Mouse (Mus musculus) hindbrain, embryonic 13.5 days (tissue): ENCODE measurements at regions not wholly inside any gene's neighbourhood (a gene's known extent, or its start where the extent isn't known, plus 50 kb on each side); places are given as distances from the start of the nearest gene placed in this dataset.
A peak's percentile ranks its signal among the peaks of the same experiment; 100 is the strongest.

Experiments
- ATAC-seq: fragments of 200-750 bp; cut with Nextera tagmentation; 2 replicates; pipeline ENCODE4 v1.8.0; 2017; ENCODE audit warnings: moderate TSS enrichment; ENCODE audit not compliant: low FRiP score
- H3K27ac ChIP-seq: fragments of 300-500 bp; sonication (generic); 2 replicates; pipeline ENCODE4 v1.5.1; 2015; ENCODE audit warnings: inconsistent platforms, mild to moderate bottlenecking, moderate library complexity
- H3K27me3 ChIP-seq: fragments of 300-500 bp; sonication (generic); 2 replicates; pipeline ENCODE4 v1.6.1; 2015; ENCODE audit warnings: mild to moderate bottlenecking, inconsistent platforms
- H3K36me3 ChIP-seq: fragments of 300-500 bp; sonication (generic); 2 replicates; pipeline ENCODE4 v1.6.1; 2015; ENCODE audit warnings: mild to moderate bottlenecking, inconsistent platforms
- H3K4me1 ChIP-seq: fragments of 300-500 bp; sonication (generic); replicated peaks from 2 replicates; pipeline ENCODE4 v1.6.1; 2015; ENCODE audit warnings: inconsistent platforms
- H3K4me2 ChIP-seq: fragments of 300-500 bp; sonication (generic); 2 replicates; pipeline ENCODE4 v1.6.1; 2015; ENCODE audit warnings: inconsistent platforms, mild to moderate bottlenecking, moderate library complexity
- H3K4me3 ChIP-seq: fragments of 300-500 bp; sonication (generic); 2 replicates; pipeline ENCODE4 v1.5.1; 2015; ENCODE audit warnings: mild to moderate bottlenecking, inconsistent platforms
- H3K9ac ChIP-seq: fragments of 300-500 bp; sonication (generic); 2 replicates; pipeline ENCODE4 v1.6.1; 2015; ENCODE audit warnings: mild to moderate bottlenecking, inconsistent platforms
- H3K9me3 ChIP-seq: fragments of 300-500 bp; sonication (generic); 2 replicates; pipeline ENCODE4 v1.6.1; 2016; ENCODE audit warnings: inconsistent platforms
- WGBS: fragments of 180-500 bp; shearing (Covaris S2); methylation state at CpG from one replicate; pipeline ENCODE4 v1.1.7; 2015; 5-methylcytosine and 5-hydroxymethylcytosine counted together

DNA sequence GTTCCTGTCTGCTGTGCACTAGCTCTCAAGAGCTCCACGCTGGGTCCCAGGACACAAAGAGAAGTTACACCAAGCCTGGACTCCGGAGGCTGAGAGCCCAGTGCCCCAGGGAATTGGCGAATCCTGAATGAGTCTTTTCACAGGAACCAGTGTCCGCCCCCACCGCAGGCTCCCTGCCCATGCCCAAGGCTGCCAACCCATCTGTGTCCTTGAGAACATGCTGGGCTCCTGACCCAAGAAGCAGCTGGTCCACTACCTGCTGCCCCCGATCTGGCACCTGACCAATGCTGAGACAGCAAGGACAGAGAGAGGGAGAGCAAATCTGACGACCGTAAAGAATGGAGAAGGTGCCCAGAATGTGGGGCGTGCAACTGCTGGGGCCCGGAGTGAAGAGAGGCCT lies 85.2 kb upstream of the Cplx2 start:
- no peaks in the 10 kb centered on the region for H3K36me3 ChIP-seq
- no peaks in the 10 kb centered on the region for H3K9me3 ChIP-seq
- H3K27me3 ChIP-seq: 0 out of 2 replicates have a peak, but pooled peaks cover 3% of the 10 kb centered on the region
- no peak overlapping the region for H3K4me2 ChIP-seq
- H3K27ac ChIP-seq: no peak overlapping the region
- no peak overlapping the region for H3K4me3 ChIP-seq
- ATAC-seq: no peak
- no peak overlapping the region for H3K9ac ChIP-seq
- H3K4me1 ChIP-seq: peaks cover 25% of the 10 kb centered on the region
- WGBS: 80% methylated on average over 10 of the region's 10 CpGs

GRCm38 (mm10) chr13:54286616-54287015 lies 84.5 kb upstream of the Cplx2 start:
- WGBS: 94% methylated on average over 11 of the region's 11 CpGs
- no peak for ATAC-seq

GRCm38 (mm10) chr13:54290066-54290465 lies 81.1 kb upstream of the Cplx2 start:
- Histone ChIP-seq H3K4me3 (no peak overlapping the region), H3K27me3 (no peaks in the 10 kb centered on the region), H3K36me3 (no peaks in the 10 kb centered on the region), H3K27ac (no peak overlapping the region), H3K9me3 (no peaks in the 10 kb centered on the region), H3K9ac (no peak overlapping the region), H3K4me1 (no peaks in the 10 kb centered on the region), H3K4me2 (no peak overlapping the region)
- no peak for ATAC-seq
- 87% methylated on average over 9 of the region's 9 CpGs for WGBS

More at GRCm38 (mm10) chr13:54286616-54287015, 84.5 kb upstream of the Cplx2 start:
- Histone ChIP-seq H3K27me3 (no peaks in the 10 kb centered on the region), H3K9me3 (no peaks in the 10 kb centered on the region), H3K9ac (no peak overlapping the region), H3K36me3 (no peaks in the 10 kb centered on the region), H3K27ac (no peak overlapping the region), H3K4me1 (peaks cover 21% of the 10 kb centered on the region), H3K4me2 (no peak overlapping the region), H3K4me3 (no peak overlapping the region)

DNA sequence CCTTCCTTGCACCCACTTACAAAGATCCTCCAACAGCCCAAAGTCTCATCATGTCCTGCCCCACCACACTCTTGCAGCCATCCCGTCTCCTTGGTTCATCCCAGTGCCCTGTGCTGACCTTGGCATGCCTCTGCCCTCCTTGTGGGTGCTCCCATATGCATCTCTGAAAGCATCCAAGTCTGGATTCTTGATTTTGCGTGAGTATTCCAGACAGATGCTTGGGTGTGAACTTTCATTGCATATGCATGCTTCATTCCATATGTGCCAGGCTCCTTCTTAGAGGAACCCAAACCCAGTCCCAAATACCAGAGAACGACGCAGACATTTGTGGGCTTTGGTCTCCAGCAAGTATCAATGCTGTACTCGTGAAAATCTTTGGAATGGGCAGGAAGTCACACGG lies 78.8 kb upstream of the Cplx2 start:
- H3K9me3 ChIP-seq: no peaks in the 10 kb centered on the region
- no peaks in the 10 kb centered on the region for H3K27me3 ChIP-seq
- no peaks in the 10 kb centered on the region for H3K4me1 ChIP-seq
- H3K4me2 ChIP-seq: no peak overlapping the region
- WGBS: 85% methylated on average over 6 of the region's 6 CpGs
- no peak overlapping the region for H3K9ac ChIP-seq
- H3K36me3 ChIP-seq: no peaks in the 10 kb centered on the region
- no peak for ATAC-seq
- no peak overlapping the region for H3K27ac ChIP-seq
- H3K4me3 ChIP-seq: no peak overlapping the region

DNA sequence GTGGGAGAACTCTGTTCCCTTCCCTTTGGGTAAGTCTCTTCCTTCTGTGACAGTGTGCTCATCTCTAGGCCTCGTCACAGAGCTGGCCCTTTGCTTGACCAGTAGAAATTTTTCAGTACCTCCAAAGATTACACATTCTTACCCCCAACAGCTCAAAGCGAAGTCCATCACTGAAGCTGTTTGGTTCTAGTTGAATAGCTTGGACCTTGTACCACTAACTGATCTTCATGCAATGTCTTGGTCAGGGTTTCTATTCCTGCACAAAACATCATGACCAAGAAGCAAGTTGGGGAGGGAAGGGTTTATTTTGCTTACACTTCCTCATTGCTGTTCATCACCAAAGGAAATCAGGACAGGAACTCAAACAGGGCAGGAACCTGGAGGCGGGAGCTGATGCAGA lies 78.1 kb upstream of the Cplx2 start:
- no peak overlapping the region for H3K4me2 ChIP-seq
- no peaks in the 10 kb centered on the region for H3K9me3 ChIP-seq
- no peak overlapping the region for H3K4me3 ChIP-seq
- no peak overlapping the region for H3K9ac ChIP-seq
- no peak overlapping the region for H3K27ac ChIP-seq
- ATAC-seq: no peak
- no peaks in the 10 kb centered on the region for H3K27me3 ChIP-seq
- H3K4me1 ChIP-seq: no peaks in the 10 kb centered on the region
- WGBS: 91% methylated on average over 3 of the region's 3 CpGs
- H3K36me3 ChIP-seq: no peaks in the 10 kb centered on the region

- Histone ChIP-seq H3K27ac (no peak overlapping the region), H3K36me3 (no peaks in the 10 kb centered on the region), H3K4me3 (no peak overlapping the region), H3K4me1 (peaks cover 11% of the 10 kb centered on the region), H3K9ac (no peak overlapping the region), H3K9me3 (no peaks in the 10 kb centered on the region), H3K27me3 (no peaks in the 10 kb centered on the region), H3K4me2 (no peak overlapping the region)
- no peak for ATAC-seq
- WGBS: 77% methylated on average over 5 of the region's 5 CpGs
Measured at GRCm38 (mm10) chr13:54295475-54296259, 75.5 kb upstream of the Cplx2 start.

DNA sequence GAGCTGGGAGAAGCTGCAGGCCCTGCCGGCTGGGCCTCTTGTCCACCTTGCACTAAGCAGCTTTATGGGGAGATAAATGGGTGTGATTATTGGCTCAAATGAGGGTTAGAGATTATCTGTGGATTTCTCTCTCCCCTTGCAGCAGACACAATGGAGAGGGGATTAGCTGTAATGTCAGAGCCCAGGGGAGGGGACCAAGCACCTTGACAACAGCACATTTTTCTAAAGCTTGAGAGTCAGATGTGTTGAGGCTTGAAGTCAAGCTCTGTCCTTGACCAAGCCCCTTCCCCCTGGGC lies 74.9 kb upstream of the Cplx2 start:
- H3K4me2 ChIP-seq: no peak overlapping the region
- H3K36me3 ChIP-seq: no peaks in the 10 kb centered on the region
- no peak for ATAC-seq
- peaks cover 15% of the 10 kb centered on the region for H3K4me1 ChIP-seq
- H3K9ac ChIP-seq: no peak overlapping the region
- no peaks in the 10 kb centered on the region for H3K9me3 ChIP-seq
- WGBS: 54% methylated on average over 1 of the region's 1 CpGs
- H3K27me3 ChIP-seq: no peaks in the 10 kb centered on the region
- no peak overlapping the region for H3K4me3 ChIP-seq
- no peak overlapping the region for H3K27ac ChIP-seq

- H3K27ac ChIP-seq: peak overlapping the region; percentile 42; the same call in 1 of the 2 replicates
- 58% methylated on average over 8 of the region's 8 CpGs for WGBS
- no peak overlapping the region for H3K9ac ChIP-seq
- peaks cover 36% of the 10 kb centered on the region for H3K4me1 ChIP-seq
- H3K36me3 ChIP-seq: no peaks in the 10 kb centered on the region
- ATAC-seq: no peak
- H3K27me3 ChIP-seq: no peaks in the 10 kb centered on the region
- H3K9me3 ChIP-seq: no peaks in the 10 kb centered on the region
- H3K4me3 ChIP-seq: no peak overlapping the region
- H3K4me2 ChIP-seq: no peak overlapping the region
Measured at GRCm38 (mm10) chr13:54298851-54299250, 72.3 kb upstream of the Cplx2 start.

GRCm38 (mm10) chr13:54299295-54299694 lies 71.9 kb upstream of the Cplx2 start:
- 94% methylated on average over 5 of the region's 5 CpGs for whole genome bisulfite sequencing
- Histone ChIP-seq H3K36me3 (no peaks in the 10 kb centered on the region), H3K27ac (no peak overlapping the region; the same call in 1 of the 2 replicates), H3K9ac (no peak overlapping the region), H3K4me2 (no peak overlapping the region), H3K9me3 (no peaks in the 10 kb centered on the region), H3K4me3 (no peak overlapping the region), H3K4me1 (peaks cover 41% of the 10 kb centered on the region), H3K27me3 (no peaks in the 10 kb centered on the region)
- ATAC-seq: no peak

GRCm38 (mm10) chr13:54301110-54301509 lies 70.0 kb upstream of the Cplx2 start:
- no peak overlapping the region for H3K4me3 ChIP-seq
- H3K27me3 ChIP-seq: no peaks in the 10 kb centered on the region
- 67% methylated on average over 1 of the region's 1 CpGs for WGBS

GRCm38 (mm10) chr13:54301677-54302076 lies 69.5 kb upstream of the Cplx2 start:
- Histone ChIP-seq H3K4me1 (peaks cover 47% of the 10 kb centered on the region), H3K9ac (peak overlapping the region; percentile 97; the same call in 1 of the 2 replicates), H3K27ac (no peak overlapping the region), H3K4me2 (peak overlapping the region; percentile 94), H3K36me3 (no peaks in the 10 kb centered on the region), H3K9me3 (no peaks in the 10 kb centered on the region), H3K4me3 (no peak overlapping the region), H3K27me3 (no peaks in the 10 kb centered on the region)
- WGBS: 42% methylated on average over 6 of the region's 6 CpGs
- ATAC-seq: no peak

More at GRCm38 (mm10) chr13:54301110-54301509, 70.0 kb upstream of the Cplx2 start:
- no peak for ATAC-seq
- H3K4me2 ChIP-seq: no peak overlapping the region
- H3K27ac ChIP-seq: no peak overlapping the region
- H3K36me3 ChIP-seq: no peaks in the 10 kb centered on the region
- peaks cover 47% of the 10 kb centered on the region for H3K4me1 ChIP-seq
- no peak overlapping the region for H3K9ac ChIP-seq
- H3K9me3 ChIP-seq: no peaks in the 10 kb centered on the region

DNA sequence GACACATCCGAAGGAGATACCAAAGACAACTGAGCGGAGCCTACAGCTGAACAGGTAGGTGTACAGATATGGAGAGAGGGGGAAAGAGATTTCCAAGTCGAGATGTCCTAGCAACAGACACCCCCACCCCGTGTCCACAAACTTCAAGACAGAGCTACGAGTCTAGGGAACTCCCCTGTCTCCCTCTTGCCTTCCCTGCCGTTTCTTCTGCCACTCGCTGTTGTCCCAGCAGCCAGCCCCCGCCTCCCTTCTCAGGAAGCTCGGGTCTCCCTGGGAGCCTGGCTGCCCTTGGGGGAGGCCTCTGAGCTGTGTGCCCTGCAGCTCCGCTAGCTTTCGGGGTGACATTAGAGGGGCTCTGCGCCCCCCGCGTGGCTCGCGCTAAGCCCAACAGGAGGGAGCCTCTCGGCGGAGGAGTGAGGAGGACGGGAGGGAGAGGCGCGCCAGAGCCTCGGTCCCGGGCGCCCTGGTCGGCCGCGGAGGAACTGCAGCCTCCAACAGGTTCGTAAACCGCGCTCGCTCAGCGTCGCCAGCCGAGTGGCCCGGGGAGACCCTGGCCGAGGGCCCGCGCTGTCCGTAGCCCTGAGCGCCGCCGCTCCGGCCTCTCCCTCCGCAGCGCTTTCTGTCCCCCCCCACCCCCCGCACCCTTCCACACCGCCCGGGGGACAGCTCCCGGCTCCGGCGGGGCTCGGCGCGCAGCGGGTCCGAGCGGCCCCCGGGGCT lies 68.6 kb upstream of the Cplx2 start:
- ATAC-seq: peak; percentile 52
- no peaks in the 10 kb centered on the region for H3K27me3 ChIP-seq
- H3K9ac ChIP-seq: peak overlapping the region; percentile 97
- peak overlapping the region; percentile 99 for H3K27ac ChIP-seq
- peak overlapping the region; percentile 74 for H3K4me3 ChIP-seq
- peaks cover 52% of the 10 kb centered on the region for H3K4me1 ChIP-seq
- no peaks in the 10 kb centered on the region for H3K36me3 ChIP-seq
- H3K4me2 ChIP-seq: peak overlapping the region; percentile 94
- 1% methylated on average over 49 of the region's 58 CpGs for WGBS
- no peaks in the 10 kb centered on the region for H3K9me3 ChIP-seq
